Mouse (Mus musculus) cerebellum, postnatal 4 days (tissue): ENCODE measurements at regions not wholly inside any gene's neighbourhood (a gene's known extent, or its start where the extent isn't known, plus 50 kb on each side); places are given as distances from the start of the nearest gene placed in this dataset.

Experiments used
- DNase-seq, 2 experiments: peaks; one replicate each; pipeline ENCODE4 v3.0.0; 2022; ENCODE audit warnings: low spot score in 2 of 2, mixed read lengths in 1 of 2

GRCm38 (mm10) chr5:11983452-11983851 is 65.6 kb downstream of the 4933402N22Rik start:
- DNase-seq, result no peak

GRCm38 (mm10) chr5:11989140-11989539 is 71.3 kb downstream of the 4933402N22Rik start:
- no peak for DNase-seq

GRCm38 (mm10) chr5:12000777-12001176 is 82.9 kb downstream of the 4933402N22Rik start:
- DNase-seq, result no peak

- DNase-seq, result no peak
Observed at GRCm38 (mm10) chr5:12006473-12006872, 88.6 kb downstream of the 4933402N22Rik start.

- no peak for DNase-seq
Observed at GRCm38 (mm10) chr5:12016332-12016731, 98.5 kb downstream of the 4933402N22Rik start.

GRCm38 (mm10) chr5:12020489-12020888 is 102.6 kb downstream of the 4933402N22Rik start:
- no peak for DNase-seq

- DNase-seq, result no peak
Observed at GRCm38 (mm10) chr5:12024705-12025383, 107.0 kb downstream of the 4933402N22Rik start.

GRCm38 (mm10) chr5:12030002-12030401 is 112.2 kb downstream of the 4933402N22Rik start:
- peak in 1 of 2 experiments; percentile 50 for DNase-seq

GRCm38 (mm10) chr5:12049806-12050205 is 132.0 kb downstream of the 4933402N22Rik start:
- DNase-seq, result no peak

GRCm38 (mm10) chr5:12080191-12080590 is 162.3 kb downstream of the 4933402N22Rik start:
- no peak for DNase-seq

GRCm38 (mm10) chr5:12093680-12094079 is 175.8 kb downstream of the 4933402N22Rik start:
- no peak for DNase-seq

- DNase-seq, result no peak
Observed at GRCm38 (mm10) chr5:12116587-12117354, 198.9 kb downstream of the 4933402N22Rik start.

GRCm38 (mm10) chr5:12124935-12125334 is 207.1 kb downstream of the 4933402N22Rik start:
- no peak for DNase-seq

GRCm38 (mm10) chr5:12127484-12128265 is 209.8 kb downstream of the 4933402N22Rik start:
- no peak for DNase-seq

GRCm38 (mm10) chr5:12138961-12139360 is 221.1 kb downstream of the 4933402N22Rik start:
- no peak for DNase-seq

- DNase-seq, result no peak
Observed at GRCm38 (mm10) chr5:12153295-12153694, 229.9 kb upstream of the Sema3d start.

- no peak for DNase-seq
Observed at GRCm38 (mm10) chr5:12154551-12155091, 228.6 kb upstream of the Sema3d start.

- DNase-seq, result no peak
Observed at GRCm38 (mm10) chr5:12191681-12192080, 191.5 kb upstream of the Sema3d start.

- DNase-seq, result no peak
Observed at GRCm38 (mm10) chr5:12207452-12207851, 175.7 kb upstream of the Sema3d start.

- no peak for DNase-seq
Observed at GRCm38 (mm10) chr5:12209631-12210030, 173.6 kb upstream of the Sema3d start.

GRCm38 (mm10) chr5:12213448-12213847 is 169.7 kb upstream of the Sema3d start:
- no peak for DNase-seq
